Mouse (Mus musculus): ENCODE data around the gene Ints4.
"Not testable (repeated sequence)": the region's sequence is repeated elsewhere in the genome, so short reads cannot be mapped to it uniquely, and the experiment has no call there.

Ints4 gene

GRCm38 (mm10) chr7:97480821-97481339 lies at the start of gene Ints4:
Gene Ints4, plus strand, starts transcription at chr7:97480956.
- peak; percentile 85 for DNase-seq

DNA sequence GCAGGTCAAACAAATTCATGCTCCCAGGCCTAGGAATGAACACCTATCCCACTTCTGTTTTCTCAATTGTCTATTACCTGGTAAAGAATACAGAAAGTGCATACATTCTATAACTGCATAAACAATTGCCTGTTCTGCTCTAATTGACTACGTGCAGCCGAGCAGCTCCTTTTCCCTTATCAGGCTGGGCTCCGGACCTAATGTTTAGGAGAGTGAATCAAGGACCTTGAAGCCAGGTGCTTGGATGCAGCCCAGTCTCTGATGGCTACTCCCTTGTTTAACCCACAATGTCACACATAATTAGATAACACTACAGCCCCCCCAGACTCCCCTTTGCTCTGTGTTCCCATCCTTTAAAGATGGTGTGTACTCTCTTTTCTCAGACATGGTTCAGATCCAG lies 47.2 kb upstream of the Ints4 start:
- not testable (repeated sequence) for DNase-seq

DNA sequence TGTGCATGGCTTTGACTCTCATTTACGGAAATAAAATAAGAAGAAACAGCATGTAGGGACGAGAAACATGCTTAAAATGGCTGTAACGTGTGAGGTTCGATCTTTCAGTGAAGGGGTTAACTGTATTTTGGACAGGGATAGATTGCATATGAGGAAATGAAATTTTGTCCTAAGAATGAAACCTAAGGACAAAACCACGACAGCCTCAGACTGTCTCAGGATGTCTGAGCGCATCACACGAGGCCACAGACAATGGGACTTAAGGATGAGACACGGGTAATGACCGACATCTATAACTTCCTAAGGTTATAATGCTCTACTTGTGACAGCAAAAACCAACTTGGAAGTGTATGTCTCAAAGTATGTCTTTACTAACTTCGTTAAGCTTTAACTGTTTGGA lies 46.2 kb upstream of the Ints4 start:
- DNase-seq: no peak

DNA sequence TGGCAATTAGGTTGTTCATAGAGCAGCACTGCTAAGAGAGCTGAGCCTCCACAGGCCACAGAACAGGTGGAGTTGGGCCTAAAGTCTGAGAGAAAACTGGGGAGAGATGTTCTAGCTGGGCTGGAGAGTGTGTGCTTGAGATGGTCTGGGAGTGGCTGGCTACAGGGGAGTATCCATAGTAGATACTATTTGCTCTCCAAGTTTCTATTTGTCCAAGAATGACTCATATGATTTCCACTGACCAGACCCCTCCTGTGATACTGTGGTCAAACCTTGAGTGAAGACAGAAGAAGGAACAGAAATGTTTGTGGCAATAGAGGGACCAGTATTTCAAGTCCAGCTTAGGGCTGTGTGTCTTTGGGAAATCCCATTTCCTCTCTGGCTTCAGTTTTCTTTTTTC lies 41.8 kb upstream of the Ints4 start:
- no peak for DNase-seq

DNA sequence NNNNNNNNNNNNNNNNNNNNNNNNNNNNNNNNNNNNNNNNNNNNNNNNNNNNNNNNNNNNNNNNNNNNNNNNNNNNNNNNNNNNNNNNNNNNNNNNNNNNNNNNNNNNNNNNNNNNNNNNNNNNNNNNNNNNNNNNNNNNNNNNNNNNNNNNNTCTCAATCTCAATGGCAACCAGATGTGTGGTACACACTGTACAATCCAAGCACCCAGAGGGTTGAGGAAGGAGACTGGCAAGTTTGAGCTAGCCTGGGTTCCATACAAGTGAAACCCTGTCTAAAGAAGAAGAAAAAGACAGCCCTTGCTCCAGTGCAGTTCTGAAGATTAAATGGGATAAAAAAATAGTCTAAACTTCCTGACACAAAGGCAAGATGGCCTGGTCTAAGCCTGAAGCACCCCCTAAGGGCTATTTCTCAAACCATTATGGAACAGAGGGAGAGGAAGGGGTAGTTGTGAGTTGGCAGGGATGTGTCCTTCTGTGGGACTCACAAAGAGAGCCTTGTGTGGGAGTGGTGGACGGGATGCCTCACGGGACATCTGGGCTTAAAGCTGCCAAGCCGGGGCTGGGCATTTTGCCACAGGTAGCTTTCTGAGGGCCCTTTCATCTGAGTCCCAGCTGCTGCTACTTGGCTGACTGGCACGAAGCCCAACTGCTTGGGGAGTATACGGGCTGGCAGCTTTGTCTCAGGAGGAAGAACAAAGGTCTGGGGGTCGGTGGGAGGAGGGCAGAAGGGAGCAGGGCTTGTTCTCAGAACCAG lies 34.4 kb upstream of the Ints4 start:
- peak; percentile 43 for DNase-seq

- DNase-seq: peak; percentile 17
These were observed 33.7 kb upstream of the Ints4 start for GRCm38 (mm10) chr7:97447050-97447531.

DNA sequence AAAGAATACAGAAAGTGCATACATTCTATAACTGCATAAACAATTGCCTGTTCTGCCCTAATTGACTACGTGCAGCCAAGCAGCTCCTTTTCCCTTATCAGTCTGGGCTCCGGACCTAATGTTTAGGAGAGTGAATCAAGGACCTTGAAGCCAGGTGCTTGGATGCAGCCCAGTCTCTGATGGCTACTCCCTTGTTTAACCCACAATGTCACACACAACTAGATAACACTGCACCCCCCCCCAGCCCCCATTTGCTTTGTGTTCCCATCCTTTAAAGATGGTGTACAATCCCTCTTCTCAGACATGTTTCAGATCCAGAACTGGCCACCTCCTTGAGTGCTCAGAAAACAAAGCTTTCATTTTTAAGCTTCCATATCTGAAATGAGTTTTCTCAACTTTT lies 29.7 kb upstream of the Ints4 start, which contains the start of gene Kctd14:
TSS of gene Kctd14 (plus strand) at position 301 of the 400 bp plus-strand sequence.
- not testable (repeated sequence) for DNase-seq

- peak; percentile 13 for DNase-seq
These were observed 28.6 kb upstream of the Ints4 start for GRCm38 (mm10) chr7:97452196-97452595.

DNA sequence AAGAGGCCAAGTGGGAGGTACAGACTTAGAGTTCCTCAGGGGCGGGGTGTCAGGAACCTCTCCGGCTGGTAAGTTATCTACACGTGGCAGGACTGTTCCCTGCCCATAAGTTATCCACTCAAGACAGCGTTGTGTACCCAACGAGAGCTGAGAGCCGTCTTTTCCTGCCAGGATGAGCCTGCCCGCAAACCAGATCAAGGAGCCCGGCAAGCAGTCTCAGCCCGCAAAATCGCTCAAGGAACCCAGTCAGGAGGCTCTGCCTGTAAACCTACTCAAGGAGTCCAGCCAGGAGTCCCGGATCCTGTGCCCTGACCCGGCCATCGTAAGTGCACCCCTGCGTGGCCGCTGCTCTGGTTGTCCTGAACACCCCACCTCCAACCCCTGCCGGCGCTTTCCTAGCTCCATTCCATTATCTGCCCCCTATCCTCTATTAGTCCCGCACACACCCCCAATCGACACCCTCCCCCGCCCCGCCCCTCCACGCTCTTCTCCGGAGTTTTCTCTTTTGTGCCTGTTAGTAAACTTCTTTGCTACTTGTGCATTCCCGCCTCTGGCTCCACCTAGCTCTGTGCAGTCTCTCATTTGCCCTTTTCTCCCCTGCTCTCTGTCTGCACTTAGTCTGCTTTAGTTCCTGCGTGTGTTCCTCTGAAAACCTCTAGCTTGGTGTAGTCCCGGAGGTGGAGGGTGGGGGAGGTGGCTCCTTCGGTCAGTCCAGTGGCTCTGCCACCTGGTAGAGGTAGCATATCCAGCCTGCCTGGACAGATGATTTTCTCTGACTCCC lies 27.4 kb upstream of the Ints4 start:
- DNase-seq: peak; percentile 43

GRCm38 (mm10) chr7:97454795-97455194 lies 26.0 kb upstream of the Ints4 start:
- DNase-seq: no peak

GRCm38 (mm10) chr7:97455577-97455976 lies 25.2 kb upstream of the Ints4 start:
- DNase-seq: no peak

DNA sequence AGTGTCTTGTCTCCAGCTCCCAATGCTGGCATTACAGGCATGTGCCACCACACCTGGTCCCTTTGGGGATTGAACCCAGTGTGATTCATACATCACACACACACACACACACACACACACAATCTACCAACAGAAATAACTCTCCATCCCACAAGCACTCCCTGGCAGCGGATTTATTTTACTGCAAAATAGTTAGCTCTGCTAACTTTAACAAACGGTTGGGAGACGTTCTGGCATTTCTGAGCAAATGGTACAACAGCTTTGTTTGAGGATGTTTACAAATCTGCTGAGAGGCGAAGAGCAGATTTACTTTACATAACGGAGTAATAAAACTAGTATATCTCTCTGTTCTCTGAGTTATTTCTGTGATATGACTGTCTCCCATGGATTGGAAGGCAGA lies 7.8 kb upstream of the Ints4 start:
- DNase-seq: no peak

- DNase-seq: no peak
These were observed 1.4 kb upstream of the Ints4 start for GRCm38 (mm10) chr7:97479349-97479748.

- DNase-seq: no peak
These were observed 466 bp upstream of the Ints4 start for GRCm38 (mm10) chr7:97480290-97480689.

- DNase-seq: no peak
These were observed 2.6 kb downstream of the Ints4 start for GRCm38 (mm10) chr7:97483378-97483777.

DNA sequence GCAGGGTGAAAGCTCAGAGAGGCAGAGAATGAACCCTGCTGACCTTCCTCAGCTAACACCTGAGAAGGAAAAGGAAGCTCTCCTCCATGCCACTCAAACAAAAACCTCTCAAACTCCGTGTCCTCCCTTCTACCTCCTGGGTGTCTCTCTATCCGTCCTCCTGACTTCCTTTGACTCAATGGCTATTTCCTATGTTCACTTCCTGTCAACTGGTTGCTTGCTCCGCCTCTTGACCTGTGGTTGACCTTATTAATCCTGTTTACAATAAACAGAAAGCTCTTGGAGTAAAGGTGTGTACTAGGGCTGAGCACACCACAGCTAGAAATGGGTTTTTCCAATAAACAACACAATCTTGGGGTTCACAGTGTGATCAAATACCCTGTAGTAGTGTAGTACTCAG lies 10.4 kb downstream of the Ints4 start:
- DNase-seq: no peak

GRCm38 (mm10) chr7:97492420-97492819 lies 11.7 kb downstream of the Ints4 start:
- no peak for DNase-seq

DNA sequence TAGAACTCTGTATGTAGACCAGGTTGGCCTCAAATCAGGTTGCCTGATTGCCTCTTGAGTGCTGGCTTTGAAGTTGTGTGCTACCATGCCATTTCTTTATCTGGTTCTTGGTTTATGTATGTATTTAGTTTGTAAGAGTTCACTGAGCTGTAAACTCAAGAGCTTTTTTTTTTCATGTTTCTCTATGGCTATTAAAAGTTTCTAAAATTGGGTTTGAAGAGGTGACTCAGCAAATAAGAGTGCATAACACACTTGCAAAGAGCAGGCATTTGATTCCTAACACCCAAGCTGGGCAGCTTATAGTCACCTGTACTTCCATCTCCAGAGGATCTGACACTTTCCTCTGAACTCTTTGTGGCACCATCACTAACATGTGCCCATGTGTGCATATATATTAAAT lies 14.3 kb downstream of the Ints4 start:
- no peak for DNase-seq

- DNase-seq: no peak
These were observed 19.9 kb downstream of the Ints4 start for GRCm38 (mm10) chr7:97500555-97501209.

- no peak for DNase-seq
These were observed 34.0 kb downstream of the Ints4 start for GRCm38 (mm10) chr7:97514786-97515185.

DNA sequence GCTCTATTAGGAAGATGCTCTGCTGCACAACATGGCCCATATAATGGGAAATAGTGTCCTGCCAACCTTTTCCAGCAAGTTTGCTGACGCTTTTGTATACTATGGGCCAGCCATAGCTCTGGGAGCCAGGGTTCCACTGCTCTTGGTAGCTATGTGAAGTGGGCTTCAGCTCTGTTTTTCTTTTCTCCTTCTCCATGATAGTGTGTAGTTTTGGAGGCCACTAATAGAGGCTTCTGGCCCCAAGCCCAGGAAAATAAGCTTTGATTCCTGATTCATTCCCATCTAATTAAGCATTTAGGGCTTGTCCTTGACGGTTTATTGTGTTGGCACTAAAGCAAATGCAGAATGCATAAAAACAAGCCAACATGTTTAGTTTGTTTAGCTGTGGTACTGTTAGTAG lies 39.2 kb downstream of the Ints4 start:
- DNase-seq: no peak

DNA sequence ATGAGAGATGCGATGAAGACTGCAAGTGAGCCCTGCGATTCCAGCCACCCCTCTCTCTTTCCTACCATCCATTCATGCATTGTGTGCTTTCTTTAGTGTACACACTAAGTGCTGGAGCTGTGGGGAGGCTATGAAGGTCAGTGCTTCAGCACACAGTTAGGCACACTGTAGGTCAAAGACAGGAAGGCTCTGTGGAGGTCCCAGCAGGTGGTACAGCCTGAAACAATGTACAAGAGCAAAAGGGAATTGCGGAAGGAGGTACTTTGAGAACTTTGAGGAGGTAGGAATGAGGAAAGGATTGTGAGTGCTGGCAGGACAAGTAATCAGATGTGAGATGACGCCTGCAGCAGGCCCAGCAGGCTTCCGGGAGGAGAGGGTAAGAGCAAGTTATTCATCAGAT lies 54.8 kb downstream of the Ints4 start:
- no peak for DNase-seq

- no peak for DNase-seq
These were observed 55.8 kb downstream of the Ints4 start for GRCm38 (mm10) chr7:97536571-97536970.
